Mouse (Mus musculus) megakaryocyte progenitor cell, adult 5-6 weeks (primary cell): ENCODE results near the gene Homer3. TPM values are rescaled to one million over a fixed set of nuclear protein-coding genes. Genes with fewer than 3 reads are reported as not detected.

Experiments
- ATAC-seq: replicated peaks from 2 replicates; pipeline ENCODE4 v1.8.0; 2016; ENCODE audit warnings: mild to moderate bottlenecking, moderate TSS enrichment, inconsistent platforms; ENCODE audit not compliant: poor library complexity
- total RNA-seq, 2 experiments: library from RNA; stranded (forward) in 1 of 2; stranded (reverse) in 1 of 2; fragments of 157-497, 149-512 nt in 1 of 2; fragments of 200-1000 nt in 1 of 2; gene quantifications; 2 replicates each; pipeline versions ENCODE4 v1.2.3 to v1.2.4; 2015 to 2017

Homer3 gene
- 4.2 and 5.8 TPM in 2 replicates for total RNA-seq (2015)
- 8.9 and 9.9 TPM in 2 replicates for total RNA-seq (2017)

DNA sequence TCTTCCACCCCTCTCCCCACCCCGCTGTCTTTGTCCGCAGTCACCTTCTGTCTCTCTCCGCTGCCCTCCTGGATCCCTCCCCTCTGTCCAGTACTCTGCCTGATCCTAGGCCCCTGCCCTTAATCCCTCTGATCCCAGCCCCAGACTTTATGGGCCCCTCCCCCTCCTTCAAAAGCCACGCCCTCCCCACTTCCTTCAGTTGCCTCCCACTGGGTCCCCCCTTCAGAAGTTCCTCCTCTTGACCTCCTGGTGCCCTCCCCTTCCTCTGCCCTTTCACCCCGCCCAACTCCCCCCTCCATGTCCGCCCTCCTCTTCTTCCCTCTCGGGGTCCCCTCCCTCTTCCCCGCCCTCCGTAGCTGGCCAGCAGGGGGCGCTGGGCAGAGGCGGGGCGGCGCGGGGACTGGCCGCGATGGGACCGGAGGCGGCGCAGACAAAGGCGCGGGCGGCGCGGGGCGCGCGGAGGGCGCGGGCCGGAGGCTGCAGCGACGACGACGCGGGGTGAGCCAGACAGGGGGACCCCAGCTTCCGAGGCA, at the start of gene Homer3:
Homer3 (plus strand) TSS at position 225 of the 533 bp plus-strand sequence.
- peak; percentile 93 for ATAC-seq

DNA sequence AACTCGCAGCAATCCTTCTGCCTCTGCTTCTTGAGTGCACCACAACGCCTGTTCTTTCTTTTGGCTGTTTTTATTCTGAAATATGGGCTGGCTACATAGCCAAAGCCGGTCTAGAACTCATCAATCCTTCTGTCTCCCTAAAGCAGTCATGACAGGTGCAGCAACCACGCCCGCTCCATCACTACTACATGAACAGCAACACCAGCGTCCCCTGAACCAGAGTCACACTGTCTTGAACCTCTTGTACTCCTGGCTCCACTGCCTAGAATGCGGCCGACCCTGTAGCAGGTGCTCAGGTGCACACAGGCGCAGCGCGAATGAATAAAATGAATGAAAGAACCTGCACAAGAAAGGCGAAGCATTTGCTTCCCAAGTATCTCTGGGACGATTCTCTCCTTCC, 49.0 kb upstream of the Homer3 start:
- no peak for ATAC-seq

DNA sequence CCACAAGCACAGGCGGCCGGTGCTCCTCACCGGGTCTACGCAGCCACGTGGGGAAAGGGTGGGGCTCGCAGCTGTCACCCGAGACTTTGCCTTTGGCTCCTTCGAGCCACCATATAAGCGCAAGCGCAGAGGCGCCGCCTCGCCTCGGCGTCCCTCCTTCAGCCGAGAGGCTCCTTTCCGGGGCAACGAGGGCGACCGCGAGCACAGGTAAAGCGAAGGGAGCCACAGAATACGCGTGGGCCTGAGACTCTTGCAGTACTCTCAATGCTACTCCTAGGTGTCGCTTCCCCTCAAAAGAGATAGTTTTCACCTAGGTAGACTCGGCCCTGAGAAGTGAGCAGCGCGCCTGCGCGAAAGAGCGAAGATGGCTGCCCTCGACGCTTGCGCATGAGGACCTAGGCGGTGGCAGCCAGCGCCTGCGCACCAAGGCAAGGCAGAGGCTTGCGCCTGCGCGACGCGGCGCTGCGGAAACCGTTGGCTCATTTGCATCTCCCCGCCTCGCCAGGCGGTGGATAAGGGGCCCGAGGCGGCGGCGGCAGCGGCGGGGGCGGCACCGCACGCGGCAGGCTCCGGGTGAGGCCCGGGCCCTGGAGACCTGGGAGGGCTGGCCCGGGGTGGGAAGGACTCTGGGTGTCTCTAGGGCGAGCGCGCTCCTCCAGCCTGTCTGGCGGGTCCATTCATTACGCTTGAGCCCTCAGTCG, 48.4 kb upstream of the Homer3 start, which contains the start of the genes Sugp2 and Armc6:
Sugp2 (plus strand) TSS at position 147 of the 701 bp plus-strand sequence.
Armc6 (minus strand) TSS at position 387 of the 701 bp plus-strand sequence.
- peak; percentile 87 for ATAC-seq

DNA sequence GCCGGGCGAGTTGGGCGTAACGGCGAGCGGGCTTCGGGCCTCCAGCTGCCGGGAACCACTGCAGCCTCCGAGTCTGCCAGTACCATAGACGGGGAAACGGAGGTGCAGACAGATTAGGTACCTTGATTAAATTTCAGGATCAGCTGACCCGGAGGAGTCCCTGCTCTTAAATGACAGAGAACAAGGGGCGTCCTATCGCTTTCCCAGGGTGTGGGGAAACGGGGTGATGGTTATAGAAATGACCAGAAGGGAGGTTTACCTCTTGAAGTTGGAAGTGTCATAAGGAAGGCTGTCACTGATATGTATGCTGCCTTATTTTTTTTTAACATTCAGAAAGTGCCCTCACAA, 47.9 kb upstream of the Homer3 start:
- ATAC-seq: no peak

DNA sequence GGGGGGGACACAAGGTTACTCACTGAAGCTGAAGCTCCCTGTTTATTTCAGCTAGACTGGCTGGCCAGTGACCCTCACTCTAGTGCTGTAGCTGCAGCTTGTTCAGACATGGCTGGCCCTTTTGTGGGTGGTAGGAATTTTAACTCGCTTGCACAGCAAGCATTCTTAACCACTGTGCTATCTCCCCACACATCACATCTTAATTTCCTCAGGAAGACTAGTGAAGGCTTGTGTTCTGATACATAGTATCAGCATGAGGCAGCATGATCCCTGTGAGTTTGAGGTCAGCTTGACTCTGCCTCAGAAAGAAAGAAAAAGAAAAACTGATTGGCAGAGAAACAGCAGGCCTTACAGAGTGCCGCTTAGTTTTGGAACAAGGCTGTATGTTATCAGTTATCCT, 44.8 kb upstream of the Homer3 start:
- ATAC-seq: peak; percentile 56

DNA sequence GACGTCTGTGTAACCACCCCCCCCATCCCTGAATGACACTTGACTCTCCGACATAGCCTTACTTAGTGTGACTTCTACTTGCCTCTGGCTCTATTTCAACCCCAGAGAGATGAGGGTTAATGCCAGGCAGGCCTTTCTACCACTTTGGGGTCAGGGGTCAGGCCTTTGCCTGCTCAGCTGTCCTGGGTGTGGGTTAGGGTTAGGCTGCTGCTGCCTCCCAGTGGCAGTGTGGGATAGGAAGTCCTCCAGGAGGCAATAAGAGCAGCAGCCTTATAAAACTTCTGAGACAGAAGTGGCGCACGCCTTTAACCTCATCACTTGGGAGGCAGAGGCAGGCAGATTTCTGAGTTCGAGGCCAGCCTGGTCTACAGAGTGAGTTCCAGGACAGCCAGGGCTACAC, 42.0 kb upstream of the Homer3 start:
- ATAC-seq: 0 out of 2 replicates have a peak, but pooled peaks have one; percentile 25

DNA sequence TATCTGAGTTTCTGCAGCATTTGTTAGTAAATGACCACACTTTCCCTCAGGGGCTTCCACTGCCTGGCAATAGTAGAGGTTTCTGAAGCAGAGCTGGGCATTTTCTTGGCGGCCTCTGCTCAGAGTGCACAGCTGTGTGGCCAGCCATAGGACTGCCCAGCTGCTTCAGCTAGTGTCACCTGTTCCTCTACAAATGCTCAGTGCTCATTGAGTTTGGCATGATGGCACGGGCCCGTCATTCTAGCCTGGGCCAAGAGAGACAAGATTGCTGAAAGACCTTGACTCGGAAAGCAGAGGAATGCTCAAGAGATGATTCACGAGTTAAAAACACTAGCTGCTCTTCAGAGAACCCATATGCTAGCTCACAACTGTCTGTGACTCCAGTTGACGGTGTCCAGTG, 36.0 kb upstream of the Homer3 start:
- no peak for ATAC-seq

DNA sequence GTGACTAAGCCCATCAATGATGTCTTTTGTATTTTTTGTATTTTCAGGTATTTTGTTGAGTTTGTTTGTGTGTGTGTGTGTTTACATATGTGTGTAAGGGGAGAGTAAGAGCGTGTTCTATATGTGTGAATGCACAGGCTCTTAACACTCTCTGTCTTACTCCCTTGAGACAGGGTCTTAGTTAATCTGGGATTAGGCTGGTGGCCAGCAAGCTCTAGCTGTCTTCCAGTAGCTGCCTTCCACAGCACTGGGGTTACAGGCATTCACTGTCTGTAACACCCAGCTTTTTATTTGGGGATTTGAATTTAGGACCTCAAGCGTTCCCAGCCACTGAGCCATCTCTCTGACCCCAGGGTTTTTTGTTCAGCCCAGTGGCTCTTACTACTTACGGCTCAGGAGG, 34.8 kb upstream of the Homer3 start:
- no peak for ATAC-seq

DNA sequence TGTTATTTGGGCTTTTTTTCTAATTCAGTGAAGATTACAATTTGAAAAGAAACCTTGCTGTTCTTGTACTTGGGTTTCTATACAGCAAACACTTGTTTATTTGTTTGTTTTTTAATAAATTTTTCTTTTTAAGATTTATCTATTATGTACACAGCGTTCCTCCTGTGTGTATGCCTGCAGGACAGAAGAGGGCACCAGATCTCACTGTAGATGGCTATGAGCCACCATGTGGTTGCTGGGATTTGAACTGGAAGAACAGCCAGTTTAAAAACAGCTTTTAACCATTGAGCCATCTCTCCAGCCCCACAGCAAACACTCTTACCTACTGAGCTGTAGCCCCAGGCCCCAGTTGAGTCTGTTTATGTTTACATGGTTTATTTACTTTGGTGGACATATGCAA, 28.0 kb upstream of the Homer3 start:
- ATAC-seq: no peak

DNA sequence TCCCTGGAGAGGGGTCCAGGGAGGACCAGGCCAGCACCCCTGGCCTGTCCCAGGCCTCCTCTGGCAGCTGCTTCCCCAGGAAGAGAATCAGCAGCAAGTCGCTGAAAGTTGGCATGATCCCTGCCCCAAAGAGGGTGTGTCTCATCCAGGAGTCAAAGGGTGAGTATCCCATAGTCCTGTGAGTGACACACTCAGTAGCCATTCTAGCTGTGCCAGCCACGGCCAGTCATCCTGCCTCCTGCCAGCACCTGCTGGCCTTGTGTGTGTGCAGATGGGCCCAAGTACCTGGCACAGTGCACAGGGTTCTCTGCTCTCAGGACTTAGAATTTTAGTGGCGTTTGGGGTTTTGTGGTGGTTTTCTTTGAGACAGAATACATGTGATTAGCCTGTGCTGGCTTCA, 25.2 kb upstream of the Homer3 start:
- no peak for ATAC-seq

DNA sequence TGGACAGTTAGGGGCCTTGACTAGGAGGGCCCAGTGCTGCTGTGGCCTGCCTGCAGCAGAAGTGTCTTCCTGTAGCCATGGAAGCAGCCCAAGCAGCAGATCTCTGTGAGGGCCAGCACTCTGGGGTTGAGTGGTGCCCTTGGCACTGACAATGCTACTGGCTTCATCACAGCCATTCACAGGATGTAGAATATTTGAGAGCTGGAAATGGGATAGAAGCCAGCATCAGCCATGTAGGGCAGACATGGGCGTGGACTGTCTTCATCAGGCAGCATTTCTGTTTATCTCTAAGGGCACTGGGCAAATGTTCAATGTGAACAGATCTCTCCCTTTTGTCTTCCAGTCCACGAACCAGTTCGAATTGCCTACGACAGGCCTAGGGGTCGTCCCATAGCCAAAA, 24.0 kb upstream of the Homer3 start:
- ATAC-seq: peak; percentile 69

DNA sequence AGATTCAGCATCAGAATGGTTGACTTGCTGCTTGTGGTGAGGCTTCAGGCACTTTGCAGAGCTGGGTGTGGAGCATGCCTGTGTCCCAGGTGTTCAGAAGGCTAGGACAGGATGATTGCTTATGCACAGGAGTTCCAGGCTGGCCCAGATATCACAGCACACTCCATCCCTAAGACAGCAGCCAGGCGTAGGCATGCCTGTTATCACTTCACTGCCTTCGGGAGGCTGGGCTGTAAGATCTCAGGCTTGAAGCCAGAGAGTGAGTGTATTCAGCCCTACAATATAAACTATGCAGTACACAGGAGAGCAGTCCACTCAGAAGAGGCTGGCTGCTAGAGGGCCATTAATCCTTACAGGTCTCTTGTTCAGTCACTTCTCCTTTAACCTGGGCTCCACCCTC, 23.6 kb upstream of the Homer3 start:
- peak; percentile 77 for ATAC-seq

DNA sequence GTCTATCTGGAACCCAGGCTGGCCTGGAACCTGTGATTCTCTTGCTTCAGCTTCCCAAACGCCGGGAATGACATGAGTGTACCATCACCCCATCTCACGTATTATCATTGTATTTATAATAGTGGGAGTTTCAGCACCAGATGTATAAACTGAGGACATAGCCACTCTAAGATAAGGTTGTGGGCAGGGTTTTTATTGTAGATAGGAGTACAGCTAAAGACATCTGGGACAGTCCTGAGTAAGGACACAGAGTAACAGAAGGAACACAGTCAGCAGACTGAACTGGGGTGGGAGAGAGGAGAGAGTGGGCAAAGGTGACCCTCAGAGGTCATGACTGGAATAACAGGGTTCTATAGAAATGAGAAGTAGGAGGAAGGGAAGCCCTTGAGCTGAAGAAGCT, 15.0 kb upstream of the Homer3 start:
- peak; percentile 46 for ATAC-seq

DNA sequence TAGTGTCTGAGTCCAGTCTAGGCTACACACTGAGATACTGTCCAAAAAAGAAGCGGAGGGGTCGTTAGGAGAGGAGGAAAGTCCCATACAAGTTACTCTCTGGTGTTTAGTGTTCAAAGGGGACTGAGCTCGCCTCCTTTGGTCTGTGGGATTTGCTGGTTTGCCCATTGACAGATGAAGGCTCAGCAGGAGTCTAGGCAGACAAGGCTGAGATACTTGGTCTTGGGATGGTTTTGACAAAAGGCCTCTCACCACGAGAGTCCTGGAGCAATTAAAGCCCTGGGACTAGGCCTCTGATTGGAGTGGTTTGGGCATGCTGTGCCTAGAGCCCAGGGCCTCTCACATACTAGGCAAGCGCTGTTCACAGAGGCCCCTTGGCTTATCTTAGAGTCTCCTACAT, 14.3 kb upstream of the Homer3 start:
- peak; percentile 1; the same call in 1 of the 2 replicates for ATAC-seq

DNA sequence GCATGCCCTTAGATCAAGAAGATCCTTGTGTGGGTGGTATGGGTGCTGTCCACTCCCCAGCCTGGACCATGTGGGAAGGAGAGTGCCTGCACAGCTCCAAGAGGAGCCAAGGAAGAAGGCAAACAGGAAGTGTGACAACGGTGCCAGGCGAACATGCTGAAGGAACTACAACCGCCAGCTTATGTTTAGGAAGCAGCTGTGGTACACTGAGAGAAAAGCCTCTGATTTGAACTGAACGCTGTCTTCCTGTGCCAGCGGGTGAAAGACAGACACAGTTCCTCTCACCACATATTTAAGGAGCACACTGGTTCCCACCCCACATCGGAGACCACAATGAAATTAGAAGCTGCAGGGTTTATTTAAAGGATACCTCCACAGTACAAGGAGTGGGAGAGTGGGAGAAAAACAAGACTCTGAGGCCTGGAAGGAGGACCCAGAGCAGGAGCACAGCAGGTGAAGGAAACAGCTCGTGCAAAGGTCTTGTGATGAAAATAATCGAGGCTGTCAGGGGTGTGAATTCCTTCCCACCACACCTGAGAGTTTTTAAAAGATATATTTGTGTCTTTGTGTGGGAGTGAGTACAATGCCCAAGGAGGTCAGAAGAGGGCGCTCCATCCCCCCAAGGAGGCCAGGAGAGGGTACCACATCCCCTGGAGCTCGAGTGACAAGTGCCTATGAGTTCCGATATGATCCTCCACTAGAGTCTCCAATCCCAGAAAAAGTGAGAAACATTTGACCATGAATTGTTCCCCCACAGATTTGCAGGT, 13.6 kb upstream of the Homer3 start:
- peak; percentile 49 for ATAC-seq

DNA sequence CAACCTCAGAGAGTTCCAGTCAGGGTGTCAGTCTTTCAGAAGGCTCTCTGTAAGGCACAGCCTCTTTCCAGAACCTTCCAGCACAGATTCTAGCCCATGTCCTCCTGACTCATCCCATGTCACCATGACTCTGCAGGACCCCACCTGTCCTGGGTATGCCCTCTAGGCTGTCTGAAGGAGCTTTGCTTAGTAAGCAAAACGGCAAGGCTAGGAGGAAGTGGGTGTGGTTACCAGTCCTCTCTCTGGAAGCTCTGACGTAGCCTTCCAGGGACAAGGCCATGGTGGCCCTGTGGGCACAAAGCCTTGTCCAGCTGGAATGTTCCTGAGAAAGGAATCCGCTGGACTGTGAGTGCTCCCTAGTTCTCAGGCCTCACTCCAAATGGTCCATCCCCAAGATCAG, 9.7 kb upstream of the Homer3 start:
- peak; percentile 62 for ATAC-seq

DNA sequence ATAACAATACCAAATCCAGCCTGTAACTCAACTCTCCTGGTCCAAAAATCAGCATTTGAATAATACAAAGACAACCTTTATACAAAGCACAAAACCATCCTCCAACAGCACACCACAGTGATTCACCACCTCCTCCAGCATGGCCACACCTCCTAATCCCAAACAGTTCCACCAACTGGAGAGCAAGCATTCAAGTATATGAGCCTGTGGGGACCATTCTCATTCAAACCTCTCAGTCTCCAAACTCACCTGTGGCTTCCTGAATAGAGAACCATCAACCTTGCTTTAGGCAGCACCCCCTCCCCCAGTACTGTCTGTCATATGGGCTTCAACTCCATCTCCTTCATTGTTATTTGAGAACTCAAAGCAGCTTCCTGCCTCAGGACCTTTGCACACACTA, 8.3 kb upstream of the Homer3 start:
- no peak for ATAC-seq

DNA sequence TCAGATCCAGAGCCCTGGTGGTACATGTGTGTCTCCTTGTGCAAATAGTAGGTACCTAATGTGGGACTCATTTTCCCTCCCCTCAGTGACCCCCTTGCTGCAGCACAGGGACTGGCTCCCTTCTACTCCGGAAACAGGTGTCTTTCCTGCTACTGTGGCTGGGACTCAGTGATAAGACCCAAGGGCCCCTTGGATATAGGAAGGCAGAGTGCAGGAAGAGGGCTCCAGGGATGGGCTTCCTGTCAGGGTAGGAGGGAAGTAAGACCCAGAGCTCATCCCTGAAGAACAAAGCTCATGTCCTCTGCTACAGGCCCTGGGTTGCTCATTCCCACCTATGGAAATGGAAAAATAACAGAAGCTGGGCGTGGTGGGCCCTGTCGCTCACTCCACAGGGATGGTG, 6.2 kb upstream of the Homer3 start:
- ATAC-seq: peak; percentile 53

DNA sequence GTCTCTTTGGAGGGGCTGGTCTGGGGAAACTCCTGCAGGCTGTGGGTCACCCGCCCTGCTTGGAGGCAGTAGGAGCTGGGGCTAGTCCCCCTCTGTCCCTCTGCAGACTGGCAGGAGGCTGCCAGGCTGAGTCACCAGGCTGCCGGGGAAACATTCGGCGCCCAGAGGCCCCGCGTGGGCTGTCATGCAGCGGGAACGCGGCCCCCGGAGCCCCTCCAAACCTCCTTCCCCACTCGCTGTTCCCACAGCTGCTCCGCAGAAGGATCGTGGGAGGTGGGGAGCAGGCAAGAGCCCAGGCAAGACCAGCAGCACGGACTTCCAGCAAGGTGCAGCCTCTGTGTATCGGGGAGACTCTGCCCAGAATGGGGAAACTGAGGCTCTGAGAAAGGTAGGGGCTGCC, 4.5 kb upstream of the Homer3 start:
- no peak for ATAC-seq

DNA sequence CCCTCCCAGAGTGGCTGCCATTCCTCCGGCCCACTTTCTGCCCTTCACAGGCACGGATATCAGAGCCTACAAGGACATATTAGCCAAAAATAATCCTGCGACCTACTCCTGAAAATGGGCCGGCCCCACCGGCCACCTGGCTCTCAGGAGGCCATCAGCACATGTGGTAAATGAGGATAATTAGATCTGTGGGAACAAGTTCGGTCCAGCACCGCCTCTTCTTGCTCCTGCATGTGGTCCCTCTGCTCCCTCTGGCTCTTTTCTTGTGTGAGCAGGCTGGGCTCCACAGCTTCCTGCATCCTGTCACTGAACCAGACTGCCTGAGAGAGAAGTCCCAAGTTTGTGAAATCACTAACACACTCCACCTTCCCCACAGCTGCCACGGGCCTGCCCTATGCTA, 3.4 kb upstream of the Homer3 start:
- ATAC-seq: no peak

DNA sequence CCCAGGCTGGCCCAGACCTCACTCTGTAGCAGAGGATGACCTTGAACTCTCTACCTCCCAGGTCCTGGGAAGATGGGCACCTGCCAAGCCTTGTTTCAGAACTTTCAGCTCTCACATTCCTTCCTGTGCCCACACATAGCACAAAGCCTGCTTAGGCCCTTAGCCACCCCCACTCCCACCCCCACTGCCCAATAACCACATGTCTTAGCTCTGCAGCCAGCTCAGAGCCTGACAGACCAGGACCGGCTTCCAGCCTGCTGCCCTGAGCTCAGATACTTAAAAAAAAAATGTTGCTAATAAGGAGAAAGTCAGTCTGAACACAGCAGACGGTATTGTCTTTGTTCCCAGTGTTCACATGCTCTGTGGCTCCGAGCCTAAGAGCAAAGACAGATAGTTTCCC, 1.6 kb upstream of the Homer3 start:
- no peak for ATAC-seq
